Mouse (Mus musculus): ENCODE data around the gene A830018L16Rik.
"Not testable (repeated sequence)": the region's sequence is repeated elsewhere in the genome, so short reads cannot be mapped to it uniquely, and the experiment has no call there.

Gene A830018L16Rik

DNA sequence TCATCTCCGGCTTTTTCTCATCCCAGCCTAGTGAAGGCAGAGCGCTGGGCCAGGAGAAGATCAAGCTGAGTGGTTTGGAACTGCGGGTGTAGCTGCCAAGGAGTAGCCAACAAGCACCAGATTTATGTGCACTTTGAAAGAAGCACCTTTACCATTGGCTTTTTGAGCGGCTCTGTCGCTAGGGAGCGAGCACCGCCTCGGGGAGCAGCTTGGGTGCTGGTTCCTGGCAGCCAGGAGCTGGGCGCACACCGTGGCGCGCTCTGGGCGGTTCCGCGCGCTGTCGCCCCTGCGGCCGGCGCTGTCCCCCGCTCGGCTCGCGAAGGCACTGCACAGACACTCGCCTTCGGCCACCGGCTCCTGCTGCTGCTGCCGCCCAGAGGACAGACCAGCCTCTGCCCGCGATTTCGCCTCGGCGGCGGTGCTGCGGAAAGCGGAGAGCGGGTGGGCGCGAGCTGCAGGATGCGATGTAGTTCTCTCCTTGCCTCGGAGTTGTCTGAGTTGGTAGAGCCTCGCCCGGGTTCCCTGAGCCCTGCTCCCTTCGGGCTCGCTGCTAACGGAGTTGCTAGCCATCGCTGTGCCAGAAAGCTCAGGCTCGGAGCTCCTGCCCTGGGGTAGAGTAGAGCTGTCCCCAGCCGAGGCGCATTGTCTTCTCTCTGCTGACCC is at the start of gene A830018L16Rik:
TSS of gene A830018L16Rik (plus strand) at position 212 of the 663 bp plus-strand sequence.
- DNase-seq (ENCODE audit: low spot score) = peak; percentile 86

DNA sequence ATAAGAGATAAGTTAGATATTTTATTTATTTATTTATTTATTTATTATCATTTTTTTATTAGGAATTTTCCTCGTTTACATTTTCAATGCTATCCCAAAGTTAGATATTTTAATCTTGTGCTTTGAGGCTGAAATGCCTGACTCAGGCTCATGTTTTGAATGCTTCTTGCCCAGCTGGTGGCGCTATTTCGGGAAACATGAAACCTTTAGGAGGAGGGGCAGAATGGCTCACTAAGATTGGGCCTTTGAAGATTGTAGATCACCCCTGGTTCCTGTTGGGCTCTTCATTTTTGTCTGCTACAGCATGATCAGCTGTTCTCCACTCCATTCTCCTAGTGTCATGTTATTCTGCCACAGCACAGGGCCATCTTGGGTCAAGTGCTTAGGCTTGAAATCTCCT is 28.1 kb upstream of the A830018L16Rik start:
- no peak for DNase-seq (ENCODE audit: low spot score)

DNA sequence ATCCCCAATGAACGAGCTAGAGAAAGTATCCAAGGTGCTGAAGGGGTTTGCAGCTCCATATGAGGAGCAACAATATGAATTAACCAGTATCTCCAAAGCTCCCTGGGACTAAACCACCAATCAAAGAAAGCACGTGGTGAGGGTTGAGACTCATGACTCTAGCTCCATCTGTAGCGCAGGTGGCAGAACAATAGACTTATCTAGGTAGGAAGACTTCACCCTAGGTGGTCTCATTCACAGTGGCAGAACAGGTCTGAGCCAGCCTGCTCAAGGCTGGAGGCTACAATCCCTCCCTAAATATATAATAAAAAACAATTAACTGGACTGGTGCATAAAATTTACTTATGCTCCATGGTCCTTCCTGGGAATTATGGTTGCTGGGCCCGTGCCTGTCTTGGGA is 18.5 kb upstream of the A830018L16Rik start:
- DNase-seq (ENCODE audit: low spot score) = no peak

DNA sequence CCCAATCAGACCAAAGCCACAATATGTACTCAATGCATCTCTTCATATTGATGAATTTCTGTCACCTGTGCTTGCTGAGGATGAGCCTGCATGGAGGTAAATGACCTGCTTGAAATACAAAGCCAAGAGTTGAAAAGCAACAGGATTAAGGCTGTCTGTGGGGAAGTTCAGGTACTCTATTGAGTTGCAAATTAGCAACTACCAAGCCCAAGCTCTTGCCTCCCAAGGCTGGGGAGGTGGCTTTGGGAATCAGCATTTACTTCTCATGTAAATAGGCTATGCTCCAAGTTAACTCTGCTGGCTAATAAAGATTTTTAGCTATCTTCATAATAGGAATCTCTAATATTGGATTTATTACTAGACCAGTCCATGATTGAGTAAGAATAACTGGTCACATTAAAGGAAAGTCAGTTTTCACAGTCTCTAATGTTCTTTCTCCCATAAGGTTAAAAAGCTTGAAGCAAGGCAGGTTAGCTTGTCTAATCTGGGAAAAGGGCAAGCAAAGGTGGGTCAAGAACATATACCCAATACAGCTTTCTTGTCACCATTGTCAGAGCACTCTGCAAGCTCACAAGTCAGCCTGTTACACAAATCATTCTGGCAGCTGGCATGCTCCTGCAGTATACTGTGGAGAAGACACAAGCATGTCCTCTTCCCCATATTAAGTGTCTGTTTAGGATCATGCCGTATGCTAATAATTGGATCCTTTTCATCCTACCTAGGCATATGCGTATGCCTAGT is 17.7 kb upstream of the A830018L16Rik start:
- DNase-seq (ENCODE audit: low spot score) = no peak

DNA sequence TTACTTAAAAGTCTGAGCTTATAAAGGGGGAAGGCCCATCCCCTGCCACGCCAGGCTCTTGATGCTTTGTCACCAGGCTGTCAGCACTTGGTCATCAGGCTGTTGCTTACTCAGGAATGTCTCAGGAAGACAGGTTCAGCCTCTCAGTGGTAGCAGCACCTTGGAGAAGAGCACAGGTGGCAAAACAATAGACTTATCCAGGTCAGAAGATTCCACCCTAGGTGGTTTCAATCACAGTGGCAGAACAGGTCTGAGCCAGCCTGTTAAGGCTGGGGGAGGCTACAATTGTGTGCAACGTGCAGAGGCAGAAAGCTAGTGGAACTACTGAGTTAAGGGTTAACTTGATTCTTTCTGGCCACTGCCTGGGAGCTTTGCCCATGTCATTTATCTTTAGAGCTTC is 12.7 kb upstream of the A830018L16Rik start:
- DNase-seq (ENCODE audit: low spot score) = no peak

DNA sequence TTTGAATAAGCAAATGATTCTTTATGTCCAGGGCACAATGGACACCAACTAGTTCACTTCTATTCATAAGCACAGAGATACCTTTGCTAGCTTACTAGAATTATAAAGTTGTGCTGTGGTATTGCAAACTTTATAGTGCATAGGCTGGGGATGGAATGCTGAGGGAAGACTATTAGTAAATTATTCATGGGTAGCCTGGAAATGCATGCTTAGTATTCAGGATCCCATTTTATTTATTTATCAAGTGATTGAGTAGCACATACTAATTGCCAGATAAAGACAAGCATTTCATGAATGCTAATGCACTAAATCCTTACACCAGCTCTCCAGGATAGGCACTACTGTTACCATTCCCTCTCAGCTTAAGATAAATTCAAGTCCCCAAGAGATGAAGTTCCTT is 8.4 kb upstream of the A830018L16Rik start:
- DNase-seq (ENCODE audit: low spot score) = no peak

DNA sequence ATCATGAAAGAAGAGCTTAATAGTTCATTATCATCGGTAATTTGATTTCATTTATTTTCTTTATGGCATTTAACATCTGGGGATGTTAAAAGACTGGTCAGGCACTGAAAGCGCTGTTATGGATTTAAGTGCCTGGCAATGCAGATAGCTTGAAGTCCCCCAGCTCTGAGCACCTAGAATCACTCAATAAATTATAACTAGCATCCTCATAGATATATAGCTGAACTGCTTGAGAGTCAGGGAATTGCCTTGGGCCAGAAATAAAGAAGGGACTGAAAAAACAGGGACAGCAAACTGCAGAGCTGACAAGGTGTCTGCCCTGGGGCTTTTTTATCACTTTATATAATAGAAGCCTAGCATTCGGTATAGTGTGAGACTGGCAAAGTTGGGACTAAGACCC is 7.9 kb upstream of the A830018L16Rik start:
- no peak for DNase-seq (ENCODE audit: low spot score)

DNA sequence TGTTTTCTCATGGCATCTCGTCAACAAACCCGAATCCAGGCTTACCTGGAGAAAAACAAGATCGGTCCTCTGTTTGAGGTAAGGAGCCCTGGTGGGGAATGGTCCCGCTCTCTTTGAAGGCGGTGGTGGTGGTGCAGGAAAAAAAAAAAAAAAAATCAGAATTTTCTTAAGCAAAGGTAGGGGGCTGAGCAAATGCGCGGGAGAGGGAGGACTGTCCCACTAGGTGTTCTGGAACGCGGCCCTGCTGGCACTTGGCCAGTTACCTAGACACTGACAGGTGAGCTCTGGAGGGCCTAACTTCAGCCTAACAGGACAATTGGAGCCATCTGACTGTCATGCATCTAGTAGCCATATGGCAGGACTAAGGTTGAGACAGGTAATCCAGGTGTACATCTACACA is 655 bp downstream of the A830018L16Rik start:
- DNase-seq (ENCODE audit: low spot score) = no peak

DNA sequence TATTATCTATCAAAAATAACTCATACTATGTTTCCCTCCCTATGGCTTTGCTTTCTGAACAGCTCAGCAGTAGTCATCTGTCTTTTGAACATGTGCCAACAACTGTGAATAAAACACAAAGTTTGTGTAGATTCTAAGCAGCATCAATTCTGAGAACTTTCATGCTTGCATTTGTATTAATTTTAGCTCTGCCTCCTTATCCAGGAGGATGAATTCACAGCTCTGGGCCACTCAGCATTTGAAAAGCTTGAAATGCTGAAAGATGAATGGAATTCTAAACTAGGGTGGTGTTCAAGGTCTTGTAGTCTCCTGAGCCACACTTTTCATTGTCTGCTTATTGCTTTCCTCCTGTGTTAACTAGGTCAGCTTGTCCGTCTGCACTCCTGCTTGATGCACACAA is 13.4 kb downstream of the A830018L16Rik start:
- no peak for DNase-seq (ENCODE audit: low spot score)

DNA sequence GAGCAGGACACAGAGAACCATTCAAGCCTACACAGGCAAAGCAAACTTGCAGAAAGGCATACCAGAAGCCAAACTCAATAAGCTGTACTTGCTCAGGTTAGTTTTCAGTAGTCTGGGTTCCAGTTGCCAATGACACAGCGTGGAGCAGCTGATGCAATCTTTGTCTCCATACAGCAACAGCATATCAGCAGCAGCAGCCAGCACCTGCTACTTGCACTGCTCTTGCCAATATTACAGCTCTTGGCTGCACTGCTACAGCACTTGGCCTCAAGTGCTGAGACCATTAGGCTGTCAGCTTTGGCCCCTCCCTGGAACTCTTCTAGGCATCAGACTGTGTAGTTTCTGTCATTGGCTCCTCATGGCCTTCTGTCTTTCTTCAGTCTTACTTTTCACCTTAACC is 44.4 kb downstream of the A830018L16Rik start:
- no peak for DNase-seq (ENCODE audit: low spot score)

DNA sequence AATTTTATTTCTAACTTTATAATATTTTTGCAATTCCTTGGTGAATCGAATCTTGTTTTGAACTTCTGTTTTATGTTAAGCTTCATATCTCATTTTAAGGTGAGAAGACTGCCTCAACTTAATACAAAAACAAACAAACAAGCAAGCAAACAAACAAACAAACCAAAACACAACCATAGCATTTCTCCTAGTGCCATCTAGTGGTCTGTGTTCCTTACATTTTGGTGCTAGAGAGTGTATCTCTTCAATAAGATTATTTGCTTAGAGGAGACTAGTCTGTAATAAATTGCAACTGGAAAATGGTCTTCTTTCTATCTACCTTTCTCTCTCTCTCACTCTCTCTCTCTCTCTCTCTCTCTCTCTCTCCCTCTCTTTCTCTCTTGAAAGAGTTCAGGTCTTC is 52.4 kb downstream of the A830018L16Rik start:
- no peak for DNase-seq (ENCODE audit: low spot score)

DNA sequence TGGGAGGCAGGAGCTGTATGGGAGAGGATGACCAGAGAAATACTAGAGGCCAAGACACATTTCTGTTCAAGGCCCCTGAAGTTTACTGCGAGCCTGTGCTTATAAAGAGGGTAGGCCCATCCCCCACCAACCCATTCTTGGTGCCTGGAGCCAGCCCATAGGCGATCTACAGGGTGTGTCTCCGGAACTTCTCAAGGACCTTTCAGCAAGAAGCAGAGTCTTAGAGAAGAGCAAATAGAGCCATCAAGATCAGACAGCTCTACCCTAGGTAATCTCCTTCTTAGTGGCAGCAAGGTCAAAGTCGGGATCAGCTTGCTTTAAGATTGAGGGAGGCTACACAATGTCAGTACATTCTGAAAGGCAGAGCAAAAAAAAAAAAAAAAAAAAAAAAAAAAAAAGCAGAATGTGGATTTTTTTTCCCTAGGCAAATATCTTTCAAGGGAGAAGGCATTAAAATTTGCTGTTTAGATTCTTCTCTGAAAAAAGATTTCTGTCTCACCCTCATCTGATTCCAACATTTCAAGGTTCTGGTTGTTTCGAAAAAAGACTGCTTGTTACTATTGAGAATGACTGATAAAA is 53.2 kb downstream of the A830018L16Rik start:
- DNase-seq (ENCODE audit: low spot score) = no peak

DNA sequence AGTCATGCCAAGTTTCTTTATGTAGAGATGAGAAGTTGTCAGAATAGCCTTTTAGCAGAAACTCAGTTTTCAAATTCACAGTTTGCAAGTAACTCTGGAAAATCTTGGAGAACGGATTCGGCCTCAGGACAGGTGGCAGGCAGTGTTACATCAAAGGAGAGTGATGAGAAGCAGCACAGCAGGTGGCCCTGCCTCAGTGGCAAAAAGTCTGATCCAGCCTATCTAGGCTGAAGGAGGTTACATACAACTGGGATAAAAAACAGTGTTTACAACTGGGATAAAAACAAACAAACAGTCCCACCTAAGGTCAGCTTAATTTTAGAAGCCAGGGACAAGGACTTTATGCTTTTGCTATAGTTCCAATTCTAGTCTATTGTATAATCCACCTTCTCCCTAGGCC is 79.0 kb downstream of the A830018L16Rik start:
- DNase-seq (ENCODE audit: low spot score) = no peak

DNA sequence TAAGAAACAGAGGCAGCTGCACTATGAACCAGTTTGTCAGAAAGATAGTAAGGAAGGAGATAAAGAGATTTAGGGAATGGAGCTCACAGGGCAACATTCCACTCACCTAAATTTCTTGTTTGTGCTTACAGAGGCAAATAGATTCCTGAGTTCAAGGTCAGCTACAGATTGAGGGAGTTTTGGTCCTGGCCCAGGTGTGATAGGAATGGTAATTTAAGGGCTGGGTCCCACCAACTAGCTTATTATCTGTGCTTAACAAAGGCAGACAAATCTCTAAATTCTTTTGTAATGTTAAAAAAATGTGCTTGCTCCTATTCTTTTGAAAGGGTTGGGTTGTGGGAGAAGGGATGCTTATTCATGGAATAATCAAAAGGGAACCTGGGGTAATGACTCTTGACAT is 87.7 kb downstream of the A830018L16Rik start:
- no peak for DNase-seq (ENCODE audit: low spot score)

DNA sequence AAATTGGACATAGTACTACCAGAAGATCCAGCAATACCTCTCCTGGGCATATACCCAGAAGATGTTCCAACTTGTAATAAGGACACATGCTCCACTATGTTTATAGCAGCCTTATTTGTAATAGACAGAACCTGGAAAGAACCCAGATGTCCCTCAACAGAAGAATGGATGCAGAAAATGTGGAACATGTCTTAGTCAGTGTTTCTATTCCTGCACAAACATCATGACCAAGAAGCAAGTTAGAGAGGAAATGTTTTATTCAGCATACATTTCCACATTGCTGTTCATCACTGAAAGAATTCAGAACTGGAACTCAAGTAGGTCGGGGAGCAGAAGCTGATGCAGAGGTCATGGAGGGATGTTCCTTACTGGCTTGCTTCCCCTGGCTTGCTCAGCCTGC is 135.9 kb downstream of the A830018L16Rik start:
- DNase-seq (ENCODE audit: low spot score) = not testable (repeated sequence)

DNA sequence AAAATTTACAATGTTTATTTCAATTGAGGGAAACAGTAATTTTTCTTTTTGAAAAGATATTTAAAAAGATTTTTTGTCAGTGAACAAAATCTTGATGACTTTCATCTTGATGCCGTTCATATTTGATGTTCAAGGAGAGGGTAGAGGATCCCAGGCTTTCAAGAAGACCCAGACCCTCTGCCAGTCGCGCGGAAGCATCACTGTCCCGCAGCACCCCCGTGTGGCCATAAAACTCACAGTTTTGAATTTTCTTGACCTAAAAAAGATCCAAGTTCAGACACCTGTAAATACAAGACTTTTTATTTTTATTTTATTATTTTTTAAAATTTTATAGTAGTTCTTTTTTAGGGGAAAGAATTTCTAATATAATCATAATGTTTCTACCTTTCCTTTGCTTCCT is 151.4 kb downstream of the A830018L16Rik start:
- peak; percentile 75 for DNase-seq (ENCODE audit: low spot score)

DNA sequence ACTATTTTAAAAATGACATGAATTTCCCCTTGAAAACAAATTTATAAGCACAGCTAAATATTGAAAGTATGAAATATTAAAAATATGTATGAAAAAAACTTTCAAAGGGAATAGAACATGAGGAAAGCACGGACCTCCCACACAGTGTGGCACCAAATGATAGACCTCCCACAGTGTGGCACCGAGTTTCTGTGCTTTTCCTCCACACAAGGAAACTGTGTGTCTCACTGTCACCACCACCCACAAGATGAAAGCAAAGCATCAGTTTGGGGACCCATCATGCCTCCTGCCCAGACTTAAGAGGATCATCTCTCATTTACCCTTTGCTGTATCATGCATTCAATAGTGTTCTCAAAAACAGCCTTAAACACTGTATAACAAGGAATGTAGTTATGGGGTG is 152.8 kb downstream of the A830018L16Rik start:
- no peak for DNase-seq (ENCODE audit: low spot score)

DNA sequence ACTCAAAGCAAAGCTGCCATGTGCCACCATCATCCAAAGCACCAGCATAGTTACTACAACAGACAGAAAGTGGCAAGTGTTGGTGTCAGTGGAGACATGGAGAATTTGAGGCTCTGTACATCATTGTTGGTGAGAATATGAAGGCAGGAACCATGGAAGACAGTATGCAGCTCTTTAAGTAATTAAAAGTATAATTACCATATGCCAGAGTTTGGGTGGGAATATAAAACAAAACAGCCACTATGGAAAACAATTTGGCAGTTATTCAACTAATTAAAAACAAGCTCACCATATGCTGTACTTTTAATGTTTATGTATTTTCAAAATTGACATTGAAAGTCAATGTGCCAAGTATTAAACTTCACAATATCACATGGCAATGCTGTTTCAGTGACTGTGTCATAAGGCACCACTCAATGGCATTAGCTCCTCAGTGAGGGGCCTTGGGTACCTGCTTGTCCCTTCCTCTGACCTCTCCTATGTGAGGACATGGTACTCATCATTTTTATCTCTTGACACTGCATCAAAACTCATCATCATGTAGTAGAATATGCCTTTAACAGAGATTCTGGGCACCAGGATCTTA is 153.5 kb downstream of the A830018L16Rik start:
- DNase-seq (ENCODE audit: low spot score) = no peak

DNA sequence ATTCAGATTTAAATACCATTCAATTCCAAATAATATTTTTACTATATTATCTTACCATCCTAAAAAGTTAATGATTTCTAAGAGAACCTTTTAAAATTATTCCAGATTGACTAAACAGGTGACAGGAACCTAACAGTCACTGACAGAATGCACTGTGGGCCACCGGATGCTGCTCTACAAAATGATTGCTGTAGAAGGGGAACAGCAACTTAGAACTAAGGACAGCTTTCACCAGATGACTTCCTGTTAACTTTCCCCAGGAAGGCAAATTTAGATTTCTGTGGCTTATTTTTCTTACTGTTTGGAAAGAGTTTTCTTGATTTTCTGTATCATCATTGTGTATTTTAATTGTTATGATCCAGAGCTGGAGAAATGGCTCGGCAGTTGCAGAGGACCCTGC is 156.4 kb downstream of the A830018L16Rik start:
- no peak for DNase-seq (ENCODE audit: low spot score)

DNA sequence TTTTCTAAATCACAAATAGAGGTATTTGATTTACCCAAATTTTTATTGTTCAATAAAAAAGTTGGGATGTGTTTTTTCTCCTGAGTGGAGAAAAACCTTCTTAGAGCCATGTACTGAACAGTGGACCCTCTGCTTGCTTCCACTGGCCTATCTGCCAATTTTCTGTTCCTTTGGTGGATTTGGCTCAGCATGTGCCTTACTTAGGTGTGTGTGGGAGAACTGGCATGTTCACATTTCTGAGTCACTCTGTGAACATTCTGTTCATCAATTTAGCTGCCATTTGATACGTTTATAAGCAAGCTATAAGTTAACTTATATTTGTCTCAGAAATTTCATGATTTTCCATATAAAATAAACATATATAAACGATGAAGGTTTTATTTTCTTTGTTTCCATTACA is 159.6 kb downstream of the A830018L16Rik start:
- no peak for DNase-seq (ENCODE audit: low spot score)

DNA sequence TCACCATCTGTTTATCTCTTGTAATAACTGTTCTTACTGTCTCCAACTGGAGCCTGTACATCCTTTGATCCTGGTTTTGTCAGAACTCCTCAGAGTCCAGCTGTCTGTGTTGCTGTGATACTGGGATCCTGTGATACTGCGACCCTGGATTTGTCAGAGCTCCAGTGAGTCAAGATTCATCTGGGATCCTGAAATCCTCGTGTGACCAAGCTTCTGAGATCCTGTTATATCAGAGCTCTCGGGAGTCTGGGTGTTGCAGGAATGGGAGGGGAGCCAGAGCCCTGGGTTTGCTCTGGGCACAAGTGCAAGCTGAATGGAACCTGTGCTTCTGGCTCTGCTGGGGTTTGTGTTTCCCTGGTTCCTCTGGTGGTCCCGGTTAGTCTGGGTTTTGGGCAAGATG is 166.1 kb downstream of the A830018L16Rik start:
- no peak for DNase-seq (ENCODE audit: low spot score)

DNA sequence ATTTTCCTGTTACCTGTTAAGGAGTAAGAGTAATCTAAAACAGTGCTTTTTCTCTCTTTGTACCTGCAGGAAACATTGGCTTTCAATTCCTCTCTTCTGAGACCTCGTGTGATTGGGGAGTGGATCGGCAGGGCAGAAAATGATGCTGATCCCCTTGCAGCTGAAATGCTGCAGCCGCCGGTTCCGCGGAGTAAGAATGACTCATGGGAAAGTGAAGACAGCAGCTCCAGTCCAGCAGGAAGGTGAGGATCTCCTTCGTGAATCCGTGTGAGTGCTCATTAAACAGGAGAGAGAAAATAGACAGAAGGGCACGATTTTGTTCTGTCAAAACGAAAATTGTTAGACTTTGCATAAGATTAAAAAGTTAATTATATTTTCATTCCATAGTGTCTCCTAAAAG is 174.4 kb downstream of the A830018L16Rik start:
- no peak for DNase-seq (ENCODE audit: low spot score)

DNA sequence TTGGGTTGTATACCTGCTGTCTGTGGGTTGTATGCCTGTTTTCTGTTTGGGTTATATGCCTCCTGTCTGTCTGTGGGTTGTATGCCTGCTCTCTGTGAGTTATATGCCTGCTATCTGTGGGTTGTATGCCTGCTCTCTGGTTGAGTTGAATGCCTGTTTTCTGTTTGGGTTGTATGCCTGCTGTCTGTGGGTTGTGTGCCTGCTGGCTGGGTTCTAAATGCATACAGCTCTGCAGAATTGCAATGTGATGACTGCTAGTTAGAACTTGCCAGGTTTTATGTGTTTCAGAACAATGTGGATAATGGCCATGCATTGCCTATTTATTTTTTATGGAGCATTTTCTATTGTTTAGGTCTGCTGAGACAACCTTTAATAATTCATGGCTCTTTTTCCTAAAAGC is 236.2 kb downstream of the A830018L16Rik start:
- DNase-seq (ENCODE audit: low spot score) = no peak

All from retina, embryonic 14.5 days (tissue).